Mouse (Mus musculus) hindlimb bud, embryonic 11.5 days (tissue): ENCODE results near the gene Serpine2.

Experiments used
- DNase-seq: peaks from one replicate; pipeline ENCODE4 v3.0.0-alpha.2; 2012; ENCODE audit warnings: low read depth, low spot score; ENCODE audit errors: extremely low spot score

Serpine2 gene

GRCm38 (mm10) chr1:79819296-79819879, 41.6 kb downstream of the Serpine2 start:
- DNase-seq, result no peak

- DNase-seq, result no peak
Observed at GRCm38 (mm10) chr1:79815446-79815845, 45.5 kb downstream of the Serpine2 start.

- no peak for DNase-seq
Observed at GRCm38 (mm10) chr1:79809447-79809846, 51.5 kb downstream of the Serpine2 start.

- no peak for DNase-seq
Observed at GRCm38 (mm10) chr1:79806865-79807264, 54.1 kb downstream of the Serpine2 start.

DNA sequence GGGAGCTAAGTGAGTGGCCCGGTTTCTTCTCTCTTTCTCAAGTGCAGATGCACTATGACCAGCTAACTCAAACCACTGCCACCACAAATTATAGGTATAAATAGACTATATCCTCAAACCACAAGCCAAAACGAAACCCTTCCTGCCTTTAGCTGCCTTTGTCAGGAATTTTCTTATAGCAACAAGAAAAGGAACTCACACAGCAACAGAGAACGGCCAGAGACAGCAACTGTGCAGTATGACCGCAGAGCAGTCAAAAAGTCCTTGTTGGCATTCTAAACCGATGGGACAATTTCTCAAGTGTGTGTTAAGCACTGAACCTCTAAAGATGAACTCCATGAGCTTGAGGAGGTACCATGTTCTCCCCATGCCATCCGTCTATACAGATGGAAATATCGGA, 57.4 kb downstream of the Serpine2 start:
- DNase-seq, result no peak

DNA sequence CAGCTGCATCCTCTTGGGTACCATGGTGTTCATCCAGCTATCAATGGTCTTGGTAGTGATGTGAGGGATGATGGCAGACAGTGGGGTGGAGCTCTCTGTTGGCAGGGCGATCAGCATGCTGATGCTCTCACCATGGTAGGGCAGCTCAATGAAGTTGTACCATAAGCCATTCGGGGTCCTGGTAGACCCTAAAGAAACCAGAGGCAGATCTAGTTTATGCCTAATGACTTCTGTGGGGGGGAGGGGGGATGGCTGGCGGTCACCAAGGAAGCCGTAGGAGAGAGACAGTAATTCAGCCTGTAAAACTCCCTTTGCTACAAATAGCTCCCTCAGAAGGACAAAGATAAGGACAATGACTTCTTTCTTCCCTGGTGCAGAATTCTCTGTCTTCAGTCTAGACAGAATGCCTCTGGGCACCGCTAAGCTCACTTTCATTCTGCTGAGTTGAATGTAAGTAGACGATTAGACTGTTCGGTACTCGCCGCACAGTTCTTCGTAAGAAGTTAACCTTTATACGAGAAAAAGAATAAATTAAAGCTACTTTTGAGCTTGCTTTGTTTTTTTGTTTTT, 58.0 kb downstream of the Serpine2 start:
- DNase-seq, result no peak

DNA sequence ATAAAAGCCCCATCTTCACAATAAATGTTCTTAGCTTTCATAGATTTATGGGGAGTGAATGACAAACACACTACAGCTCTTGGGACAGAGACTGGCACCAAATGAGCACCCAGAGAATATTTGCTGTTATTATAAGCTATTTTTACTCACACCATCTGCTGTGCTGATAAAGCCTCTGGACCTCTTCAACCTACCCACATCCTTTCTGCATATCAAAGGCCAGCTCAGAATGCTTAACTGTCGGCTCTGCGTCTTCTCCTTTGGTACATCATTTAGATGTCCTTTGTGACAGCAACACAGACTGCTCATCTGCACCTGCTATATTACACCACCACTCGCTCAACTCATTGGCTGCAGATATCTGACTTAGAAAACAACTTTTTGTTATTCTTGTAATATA, 63.9 kb downstream of the Serpine2 start:
- DNase-seq, result no peak

DNA sequence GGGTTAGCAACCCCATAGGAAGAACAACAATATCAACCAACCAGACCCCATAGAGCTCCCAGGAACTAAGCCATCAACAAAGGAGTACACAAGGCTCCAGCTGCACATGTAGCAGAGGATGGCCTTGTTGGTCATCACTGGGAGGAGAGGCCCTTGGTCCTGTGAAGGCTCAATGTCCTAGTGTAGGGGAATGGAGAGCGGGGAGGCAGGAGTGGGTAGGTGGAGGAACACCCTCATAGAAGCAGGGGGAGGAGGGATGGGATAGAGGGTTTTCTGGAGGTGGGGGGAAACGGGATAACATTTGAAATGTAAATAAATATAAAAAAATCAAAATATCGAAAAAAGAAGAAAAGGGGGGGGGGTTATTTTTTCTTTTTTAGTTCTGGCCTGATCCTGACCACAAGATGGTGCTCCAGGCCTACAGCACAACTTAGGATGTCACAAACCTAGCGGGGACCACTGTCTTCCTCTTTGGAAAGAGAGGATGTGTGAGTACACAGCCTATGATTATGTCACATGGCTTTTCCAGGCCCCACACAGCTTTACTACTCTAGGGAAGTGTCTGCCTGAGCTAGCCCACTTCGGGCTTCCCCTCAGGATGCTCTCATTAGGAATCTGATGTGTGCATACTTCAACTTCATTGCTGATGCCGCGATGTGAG, 74.6 kb downstream of the Serpine2 start:
- no peak for DNase-seq

- no peak for DNase-seq
Observed at GRCm38 (mm10) chr1:79782433-79782832, 78.5 kb downstream of the Serpine2 start.

DNA sequence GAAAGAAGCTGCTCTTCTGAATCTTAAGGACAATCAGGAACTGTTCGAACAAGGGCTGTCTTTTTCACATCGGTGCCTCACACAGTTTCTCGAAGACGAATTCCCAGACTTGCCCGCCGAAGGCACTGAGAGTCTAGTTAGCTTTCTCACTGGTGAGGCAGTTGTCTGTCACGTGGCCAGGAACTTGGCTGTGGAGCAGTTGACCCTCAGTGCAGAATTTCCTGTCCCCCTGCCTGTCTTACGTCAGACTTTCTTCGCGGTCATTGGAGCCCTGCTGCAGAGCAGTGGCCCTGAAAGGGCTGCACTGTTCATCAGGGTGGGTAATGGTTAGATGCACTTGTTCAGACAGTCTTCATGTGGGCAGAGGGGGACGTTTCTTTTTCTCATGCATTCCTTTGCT, 83.0 kb downstream of the Serpine2 start:
- DNase-seq, result no peak

DNA sequence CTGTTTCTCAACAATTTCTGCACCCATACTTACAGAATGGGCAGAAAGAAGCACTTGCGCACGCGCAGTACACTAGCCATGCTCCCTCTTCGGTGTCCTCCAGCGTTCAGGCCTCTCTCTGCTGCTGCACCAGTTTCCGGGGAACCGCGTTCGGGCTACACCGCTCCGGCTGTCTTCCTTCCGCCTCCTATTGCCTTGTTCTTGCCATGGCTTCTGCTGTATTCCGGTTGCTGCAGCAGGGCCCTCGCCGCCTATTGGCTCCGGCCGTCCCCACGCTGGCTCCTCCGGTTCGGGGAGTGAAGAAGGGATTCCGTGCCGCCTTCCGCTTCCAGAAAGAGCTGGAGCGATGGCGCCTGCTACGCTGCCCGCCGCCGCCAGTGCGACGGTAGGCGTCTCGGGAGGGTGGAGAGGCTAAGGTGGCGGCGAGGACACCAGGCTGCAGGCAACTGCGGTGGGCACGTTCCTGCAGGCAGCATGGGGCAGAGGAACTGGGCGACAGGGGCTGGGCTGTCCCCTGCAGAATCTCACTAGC, 85.0 kb downstream of the Serpine2 start, which contains the start of the genes Mrpl44 and Wdfy1:
Gene Mrpl44, plus strand, starts transcription at position 92 of the 532 bp plus-strand sequence.
Gene Wdfy1, minus strand, starts transcription at position 217 of the 532 bp plus-strand sequence.
- DNase-seq, result peak; percentile 88

DNA sequence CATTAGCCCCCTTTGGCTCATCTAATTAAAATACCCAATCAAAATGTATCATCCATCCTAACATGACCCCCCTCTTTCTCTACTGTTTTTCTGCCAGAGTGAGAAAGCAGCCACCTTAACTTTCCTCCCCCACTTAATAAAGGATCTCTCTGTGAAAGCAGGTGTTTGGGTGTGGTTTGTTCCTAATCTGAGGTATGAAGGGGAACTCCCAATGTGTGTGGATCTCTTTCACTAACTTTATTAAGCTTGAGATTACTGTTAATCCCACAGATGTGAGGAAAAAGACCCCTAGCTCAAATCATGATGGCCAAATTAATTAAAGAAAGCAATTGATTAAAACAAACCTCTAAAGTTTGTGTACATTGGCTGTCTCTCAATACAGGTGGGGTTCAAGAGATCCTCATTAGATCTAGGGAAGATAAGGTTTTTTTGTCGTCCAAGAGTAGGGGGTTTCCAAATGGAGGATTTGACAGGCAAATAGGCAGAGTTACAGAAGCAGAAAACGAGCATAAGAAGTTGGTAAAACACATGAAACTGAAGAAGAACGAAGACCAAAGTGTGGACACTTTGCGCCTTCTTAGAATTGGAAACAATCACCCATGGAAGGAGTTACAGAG, 86.7 kb downstream of the Serpine2 start:
- DNase-seq, result no peak

- no peak for DNase-seq
Observed at GRCm38 (mm10) chr1:79768231-79768630, 92.7 kb downstream of the Serpine2 start.

DNA sequence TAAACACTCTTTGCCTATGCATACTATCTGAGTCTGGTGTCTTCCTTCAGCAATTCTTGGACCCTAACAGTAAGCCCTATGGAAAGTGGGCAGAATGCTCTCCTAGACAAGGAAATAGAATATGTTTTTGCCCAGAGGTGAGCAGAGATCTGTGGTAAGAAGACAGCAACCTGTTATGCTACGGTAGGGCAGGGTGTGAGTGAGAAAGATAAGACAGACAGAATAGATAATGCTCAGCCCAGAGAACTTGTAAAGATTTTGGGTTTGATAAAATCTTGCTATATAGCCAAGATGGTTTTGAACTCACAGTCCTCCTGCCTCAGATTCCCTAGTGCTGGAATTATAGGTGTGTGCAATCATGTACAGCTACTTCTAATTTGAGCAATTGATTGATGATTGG, 96.5 kb downstream of the Serpine2 start:
- no peak for DNase-seq

GRCm38 (mm10) chr1:79764031-79764430, 96.9 kb downstream of the Serpine2 start:
- DNase-seq, result no peak

DNA sequence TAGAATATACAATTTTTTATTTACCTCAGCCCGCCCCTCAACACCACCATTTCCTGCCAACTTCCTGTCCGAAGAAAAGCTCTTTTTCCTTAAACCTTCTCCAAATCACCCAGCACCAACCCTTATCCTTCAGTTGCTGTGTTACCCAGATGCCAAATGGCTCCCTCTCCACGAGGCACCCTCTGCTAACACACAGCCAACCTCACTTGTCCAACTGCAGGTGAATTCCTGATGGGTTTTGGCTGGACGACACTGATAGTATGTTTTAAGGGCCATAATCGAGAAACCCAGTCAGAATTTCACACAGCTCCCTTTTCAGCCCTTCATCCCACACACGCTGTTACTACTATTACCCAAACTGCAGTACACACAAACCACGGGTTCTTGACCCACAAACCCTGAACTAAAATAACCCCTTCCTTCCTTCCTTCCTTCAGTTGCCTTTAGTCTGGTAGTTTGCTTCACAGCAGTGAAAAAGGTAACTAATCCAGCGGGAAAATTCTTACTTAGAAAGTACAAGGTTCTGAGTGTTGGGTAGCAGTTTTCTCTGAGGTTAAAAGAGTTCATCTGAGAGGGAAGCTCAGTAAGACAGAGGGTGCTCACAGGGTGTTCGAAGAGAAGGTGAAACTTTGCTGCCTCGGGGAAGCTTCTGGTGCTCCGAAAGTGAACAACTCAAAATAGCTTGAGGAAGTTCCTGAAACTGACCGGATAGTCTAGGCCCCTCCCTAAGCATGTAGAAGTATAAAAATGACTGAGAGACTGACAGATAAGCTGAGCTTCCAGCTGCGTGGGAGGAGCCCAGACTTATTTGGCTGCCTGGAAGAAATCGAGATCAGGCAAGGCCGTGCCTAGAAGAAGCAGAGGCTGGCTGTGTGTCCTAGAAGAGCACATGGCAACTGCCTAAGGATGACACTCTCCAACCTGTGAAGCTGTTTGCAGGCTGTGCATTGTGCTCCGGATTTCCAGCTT, 98.4 kb downstream of the Serpine2 start:
- DNase-seq, result no peak

GRCm38 (mm10) chr1:79761917-79762271, 99.1 kb downstream of the Serpine2 start:
- no peak for DNase-seq

GRCm38 (mm10) chr1:79761106-79761916, 99.7 kb downstream of the Serpine2 start:
- peak; percentile 57 for DNase-seq

DNA sequence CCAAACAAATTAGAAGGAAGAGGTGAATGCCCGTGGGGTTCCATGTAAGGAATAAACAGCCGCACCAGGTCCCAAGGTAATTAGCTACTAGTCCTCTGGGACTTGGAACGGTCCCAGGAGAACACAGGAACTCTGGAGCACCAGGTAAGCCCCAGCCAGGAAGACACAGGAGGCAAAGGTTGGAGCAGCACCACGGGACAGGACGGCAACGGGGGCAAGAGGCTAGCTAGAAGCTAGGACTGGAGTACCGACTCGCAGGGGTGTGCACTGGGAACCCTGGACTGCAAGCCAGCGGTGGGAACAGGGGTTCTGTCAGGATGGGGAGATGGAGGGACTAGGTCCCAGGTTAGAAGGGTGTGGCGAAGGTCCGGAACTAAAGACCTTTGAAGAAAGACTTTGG, 100.3 kb downstream of the Serpine2 start:
- no peak for DNase-seq

DNA sequence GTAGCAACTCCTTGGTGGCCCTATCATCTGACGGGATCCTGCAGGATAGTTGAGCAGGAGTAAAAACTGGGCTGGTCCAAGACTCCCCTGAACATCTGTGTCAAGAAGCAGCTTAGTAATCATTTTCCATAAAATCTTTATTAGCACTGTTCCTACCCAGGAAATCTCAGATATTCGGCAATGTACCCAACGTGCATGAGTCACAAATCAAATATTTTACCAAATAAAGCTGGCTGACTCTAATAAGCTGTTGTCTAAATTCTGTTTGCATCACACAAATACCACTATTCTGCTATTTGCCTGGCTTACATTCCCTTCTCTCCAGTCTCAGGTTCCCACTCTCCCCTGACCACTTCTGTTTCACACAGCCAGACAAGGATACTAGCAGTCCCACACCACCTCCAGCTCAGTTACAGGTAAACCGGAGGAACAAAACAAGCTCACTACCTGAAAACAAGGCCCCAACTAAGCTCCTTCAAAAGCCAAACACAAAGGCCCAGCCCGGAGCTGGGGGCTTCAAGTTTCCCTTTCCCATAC, 101.5 kb downstream of the Serpine2 start:
- DNase-seq, result no peak
